Mouse (Mus musculus) urinary bladder, postnatal 25 days (tissue): ENCODE results near the gene Egfr.

Source experiments
- DNase-seq: peaks from one replicate; pipeline ENCODE4 v3.0.0; 2022; ENCODE audit warnings: low spot score

The Egfr gene

DNA sequence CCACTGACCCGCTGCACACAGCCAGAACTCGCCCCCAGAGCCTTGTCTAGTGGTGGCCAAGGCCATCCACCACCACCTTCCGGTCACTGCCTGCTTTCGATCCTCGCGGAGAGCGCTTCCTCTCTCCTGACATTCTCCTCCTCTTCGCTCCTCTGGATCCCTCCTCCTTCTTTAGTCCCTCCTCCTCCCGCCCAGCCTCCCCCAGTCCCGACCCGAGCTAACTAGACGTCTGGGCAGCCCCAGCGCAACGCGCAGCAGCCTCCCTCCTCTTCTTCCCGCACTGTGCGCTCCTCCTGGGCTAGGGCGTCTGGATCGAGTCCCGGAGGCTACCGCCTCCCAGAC, at the start of gene Egfr:
TSS of gene Egfr (plus strand) at position 197 of the 342 bp plus-strand sequence.
- peak; percentile 67 for DNase-seq

DNA sequence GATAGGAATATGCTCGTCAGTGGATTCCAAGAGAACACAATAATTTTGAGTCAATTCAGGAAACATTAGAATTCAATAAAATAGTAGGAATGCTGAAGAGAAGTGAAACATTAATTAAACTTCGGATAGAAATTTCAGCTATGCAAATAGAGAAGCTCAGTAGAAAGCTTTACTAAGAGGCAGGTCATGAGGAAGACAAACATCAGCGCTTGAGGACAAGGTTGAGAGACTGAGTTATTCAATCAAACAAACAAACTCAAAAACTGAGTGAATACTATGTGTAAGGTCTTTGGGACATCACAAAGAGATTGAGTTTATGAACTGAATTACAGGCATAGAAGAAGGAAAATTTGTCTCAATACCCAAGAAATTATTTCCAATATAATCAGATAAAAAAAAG, 48.8 kb upstream of the Egfr start:
- no peak for DNase-seq

DNA sequence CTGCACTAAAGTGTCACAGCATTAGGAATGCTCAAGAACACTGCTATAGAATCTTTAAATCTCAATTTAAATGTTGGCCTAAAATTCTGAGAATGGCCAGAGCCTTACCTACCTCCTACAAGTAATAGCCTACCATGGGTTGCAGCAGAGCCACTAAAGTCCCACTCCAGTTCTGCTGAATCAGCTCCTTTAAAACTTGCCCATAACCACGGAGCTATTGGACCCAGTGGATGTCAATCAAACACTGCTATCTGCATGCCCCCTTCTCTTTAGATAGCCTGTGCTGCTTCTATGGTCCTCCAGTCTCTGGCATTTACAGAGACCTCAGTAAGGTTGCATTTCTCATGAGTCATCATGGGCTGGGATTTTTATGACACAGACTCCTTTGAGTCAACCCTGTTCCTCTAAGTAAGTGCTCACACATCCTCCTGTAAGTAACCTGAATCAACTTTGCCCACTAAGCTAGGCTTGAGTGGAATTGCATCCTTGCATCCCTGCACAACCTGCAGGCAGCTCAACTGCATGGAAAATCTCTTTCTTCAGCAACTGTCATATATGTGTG, 16.8 kb upstream of the Egfr start:
- no peak for DNase-seq

DNA sequence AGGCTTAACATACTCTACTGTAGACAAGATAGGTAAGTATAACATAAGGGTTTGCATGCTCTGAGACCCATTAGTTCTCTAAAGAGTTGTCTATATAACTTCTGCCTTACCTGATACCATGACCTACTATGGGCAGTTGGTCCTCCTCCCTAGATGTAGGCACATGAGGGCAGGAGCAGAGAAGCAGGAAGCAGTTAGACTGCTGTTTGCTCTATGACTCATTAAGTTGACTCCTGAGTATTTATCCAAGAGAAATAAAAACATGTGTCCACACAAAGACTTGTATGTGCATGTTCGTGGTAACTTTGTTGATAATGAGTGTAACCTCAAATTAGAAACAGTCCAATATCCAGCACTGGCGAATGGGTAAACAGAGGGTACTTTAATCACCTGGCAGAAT, 14.7 kb upstream of the Egfr start:
- DNase-seq, result no peak

DNA sequence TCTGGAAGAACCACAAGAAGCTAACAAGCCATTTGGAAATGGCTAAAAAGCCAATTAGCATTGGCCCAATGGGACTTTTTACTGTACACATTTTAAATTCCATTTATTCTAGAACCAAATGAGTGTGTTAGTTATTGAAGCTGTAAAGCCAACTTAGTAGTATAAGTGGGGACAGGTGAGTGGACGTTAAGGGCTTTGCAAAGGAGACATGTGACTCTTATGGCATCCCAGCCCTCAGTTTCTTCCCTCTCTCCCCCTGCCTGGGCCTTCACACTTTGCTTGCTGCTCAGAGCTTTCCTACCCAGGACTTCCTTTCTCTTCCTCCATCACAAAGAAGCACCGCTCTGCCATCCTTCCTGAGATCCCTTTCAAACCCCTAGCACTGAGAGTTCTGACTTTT, 13.3 kb upstream of the Egfr start:
- no peak for DNase-seq

DNA sequence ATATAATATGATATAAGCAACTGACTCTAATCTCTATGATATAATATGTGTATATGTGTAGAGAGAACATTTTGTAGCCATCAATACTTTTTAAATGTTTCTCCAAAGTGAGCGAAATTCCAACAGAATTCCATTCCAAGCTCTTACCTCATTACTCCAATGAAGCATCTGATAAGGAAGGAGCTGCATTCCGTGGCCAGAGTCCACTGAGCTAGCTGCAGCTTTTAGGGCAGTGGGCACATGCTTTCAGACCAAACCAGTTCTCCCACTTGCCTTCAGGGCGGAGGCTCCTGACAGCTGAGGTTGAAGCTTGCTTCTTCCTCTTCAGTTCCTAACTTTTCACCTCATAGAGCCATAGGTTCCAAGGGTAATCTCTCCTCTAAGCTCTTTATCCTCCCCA, 12.8 kb upstream of the Egfr start:
- no peak for DNase-seq

DNA sequence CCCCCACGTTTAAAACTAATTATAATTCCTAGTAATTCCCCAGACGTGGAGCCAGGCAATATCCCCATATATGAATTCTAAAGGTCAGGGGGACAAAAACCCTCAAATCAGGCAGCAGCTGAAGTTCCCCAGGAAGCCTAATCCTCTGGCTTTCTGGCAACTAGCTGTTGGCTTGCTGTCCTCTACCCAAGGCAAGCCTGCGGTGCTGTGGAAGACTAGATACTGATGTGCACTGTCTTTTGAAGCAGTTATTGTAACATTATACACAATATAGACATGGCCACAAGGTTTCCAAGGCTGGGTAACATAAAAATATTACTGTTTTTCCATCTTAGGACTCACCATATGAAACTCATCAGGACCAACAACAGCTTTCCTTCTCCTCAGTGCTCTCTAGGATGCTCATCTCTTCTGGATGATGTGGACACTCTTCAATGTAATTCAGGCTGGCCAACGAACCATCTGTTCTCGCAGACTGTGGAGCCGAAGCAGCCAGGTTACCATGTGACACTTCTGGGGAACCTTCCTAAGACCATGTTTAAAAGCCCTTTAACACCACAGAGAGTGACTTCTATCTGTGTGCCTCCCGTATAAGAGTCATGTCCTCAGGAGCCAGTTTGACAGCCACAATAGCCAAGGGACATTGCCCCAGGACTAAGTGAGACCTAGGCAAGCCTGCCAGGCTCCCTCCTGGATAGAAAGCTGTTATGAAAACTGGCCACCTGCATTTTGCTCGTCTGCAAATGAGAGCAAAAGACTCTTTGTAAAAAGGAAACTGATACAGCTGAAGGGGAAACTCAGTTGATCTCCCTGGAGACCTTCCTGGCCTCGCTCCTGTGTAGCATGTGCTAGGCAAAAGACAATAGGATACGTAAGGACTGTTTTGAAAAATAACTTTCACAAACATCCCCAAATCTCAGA, 11.1 kb upstream of the Egfr start:
- DNase-seq, result no peak

DNA sequence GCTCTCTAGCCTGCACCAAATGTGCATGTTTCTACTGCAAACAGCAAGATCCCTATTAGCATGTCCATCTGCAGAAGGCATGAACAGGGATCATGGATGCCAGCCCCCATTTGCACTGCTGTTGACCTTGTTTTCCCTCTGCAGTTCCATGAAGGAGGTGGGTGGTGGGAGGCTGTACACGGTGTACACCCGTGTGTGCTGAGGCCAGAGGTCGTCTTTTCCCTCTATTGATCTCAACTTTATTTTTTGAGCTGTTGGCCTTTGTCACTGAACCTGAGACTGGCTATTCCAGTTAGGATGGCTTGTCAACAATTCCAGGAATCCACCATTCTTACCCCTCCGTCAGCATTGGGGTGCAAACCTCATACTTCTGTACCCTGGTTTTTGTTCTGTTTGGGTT, 9.8 kb upstream of the Egfr start:
- DNase-seq, result no peak

DNA sequence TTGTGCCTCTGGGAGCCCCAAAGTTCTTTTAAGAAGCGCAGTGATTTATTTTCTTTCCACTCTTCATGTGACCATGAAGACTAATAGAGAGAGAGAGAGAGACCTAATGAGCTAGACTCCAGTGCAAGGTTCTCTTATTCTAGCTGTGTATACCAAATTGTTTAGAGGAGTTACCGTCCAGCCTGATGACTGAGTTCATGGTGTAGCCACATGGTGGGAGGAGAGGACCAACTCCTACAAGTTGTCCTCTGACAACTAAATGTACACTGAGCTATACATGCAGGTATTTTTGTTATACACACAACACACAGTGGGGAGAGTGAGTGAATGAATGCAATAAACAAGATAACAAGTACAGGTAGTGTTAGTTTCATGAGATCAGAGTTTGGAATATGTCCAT, 9.2 kb upstream of the Egfr start:
- DNase-seq, result no peak

DNA sequence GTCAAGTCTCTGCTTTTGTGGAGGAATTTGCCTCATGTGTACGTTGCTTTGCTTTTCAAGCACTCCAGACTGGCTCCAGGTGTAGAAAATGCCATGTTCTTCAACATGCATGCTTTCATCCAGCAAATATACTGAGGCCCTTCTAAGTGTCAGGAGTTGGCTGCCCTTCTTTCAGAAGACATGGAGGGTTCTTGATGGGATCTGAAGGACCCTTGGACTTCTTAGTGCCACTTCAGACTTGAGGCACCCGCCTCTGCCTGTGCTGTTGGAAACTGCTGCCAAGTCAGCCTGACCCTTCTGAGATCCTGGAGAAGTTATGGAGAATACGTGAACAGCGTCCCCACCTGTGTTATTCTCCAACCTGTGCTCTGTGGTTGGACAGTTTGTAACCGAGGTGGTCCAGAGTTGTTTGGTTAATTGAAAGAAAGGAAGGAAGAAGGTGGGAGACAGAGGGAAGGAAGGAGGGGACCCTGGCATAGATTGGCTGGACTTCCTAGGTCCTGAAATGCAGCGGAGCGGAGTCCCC, 483 bp upstream of the Egfr start:
- no peak for DNase-seq

DNA sequence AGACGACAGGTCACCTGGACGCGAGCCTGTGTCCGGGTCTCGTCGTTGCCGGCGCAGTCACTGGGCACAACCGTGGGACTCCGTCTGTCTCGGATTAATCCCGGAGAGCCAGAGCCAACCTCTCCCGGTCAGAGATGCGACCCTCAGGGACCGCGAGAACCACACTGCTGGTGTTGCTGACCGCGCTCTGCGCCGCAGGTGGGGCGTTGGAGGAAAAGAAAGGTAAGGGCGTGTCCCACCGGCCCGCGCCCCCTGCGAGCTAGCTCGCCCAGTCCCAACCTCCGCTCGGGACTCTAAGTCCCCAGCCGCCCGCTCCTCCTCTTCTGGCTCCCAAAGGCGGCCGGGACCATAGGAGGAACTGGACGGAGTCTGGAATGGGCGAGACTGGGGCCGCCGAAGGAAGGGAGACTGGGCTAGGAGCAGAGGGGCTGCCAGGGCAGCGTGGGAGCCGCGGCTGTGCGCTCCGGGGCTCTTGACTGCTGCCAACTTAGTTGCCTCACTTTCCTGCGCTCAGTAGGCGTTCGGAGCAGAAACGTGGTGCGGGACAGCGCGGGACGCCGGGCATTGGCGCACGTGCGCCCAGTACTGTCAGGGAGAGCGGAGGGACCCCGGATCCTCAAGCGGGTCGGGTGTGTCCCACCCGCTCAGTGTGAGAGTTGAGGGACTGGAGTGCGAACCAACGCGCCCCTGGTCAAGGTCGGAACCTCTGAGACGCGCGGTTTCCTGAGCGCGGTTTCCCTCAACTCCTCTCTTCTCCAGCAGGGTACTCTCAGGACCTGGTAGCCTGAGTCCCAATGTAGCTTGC, 548 bp downstream of the Egfr start:
- peak; percentile 31 for DNase-seq

DNA sequence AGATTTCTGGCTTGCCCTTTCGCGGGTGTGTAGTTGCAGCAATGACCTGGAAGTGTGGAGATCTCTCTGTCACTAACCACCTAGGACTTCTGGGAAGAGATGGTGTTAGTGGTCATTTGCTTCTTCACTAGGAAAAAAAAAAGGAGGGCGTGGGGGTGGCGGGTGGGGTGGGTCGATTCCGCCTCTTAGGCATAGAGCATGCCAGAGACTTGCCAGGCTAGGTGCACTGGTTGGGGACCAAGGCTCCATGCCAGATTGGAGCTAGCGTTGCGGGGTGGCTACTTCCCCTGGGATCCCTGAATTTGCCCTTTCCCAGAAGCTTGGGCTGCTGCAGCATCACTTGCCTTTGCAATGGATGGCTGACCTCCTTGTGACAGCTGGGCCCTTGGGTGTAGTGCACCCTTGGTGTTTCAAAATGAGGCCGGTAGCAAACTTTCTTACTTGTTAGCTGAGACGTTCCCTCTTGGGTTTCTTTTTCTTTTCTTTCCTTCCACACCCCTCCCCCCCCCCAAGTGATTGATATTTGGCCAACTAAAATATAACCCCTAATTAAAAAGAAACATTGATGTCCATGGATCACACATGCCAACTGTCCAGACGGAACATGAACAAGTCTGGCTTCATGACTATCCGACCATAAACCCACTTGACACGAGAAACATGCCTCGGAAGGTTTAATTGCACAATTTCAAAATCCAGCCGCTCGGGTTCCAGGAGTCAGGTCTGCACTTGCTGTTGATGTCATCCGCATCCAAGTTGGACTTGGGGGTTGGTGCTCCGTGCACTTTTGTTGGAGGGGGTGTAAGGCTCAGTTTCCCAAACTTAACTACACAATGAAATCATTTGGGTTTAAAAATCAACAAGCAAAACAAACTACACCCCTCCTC, 1.4 kb downstream of the Egfr start:
- peak; percentile 29 for DNase-seq

DNA sequence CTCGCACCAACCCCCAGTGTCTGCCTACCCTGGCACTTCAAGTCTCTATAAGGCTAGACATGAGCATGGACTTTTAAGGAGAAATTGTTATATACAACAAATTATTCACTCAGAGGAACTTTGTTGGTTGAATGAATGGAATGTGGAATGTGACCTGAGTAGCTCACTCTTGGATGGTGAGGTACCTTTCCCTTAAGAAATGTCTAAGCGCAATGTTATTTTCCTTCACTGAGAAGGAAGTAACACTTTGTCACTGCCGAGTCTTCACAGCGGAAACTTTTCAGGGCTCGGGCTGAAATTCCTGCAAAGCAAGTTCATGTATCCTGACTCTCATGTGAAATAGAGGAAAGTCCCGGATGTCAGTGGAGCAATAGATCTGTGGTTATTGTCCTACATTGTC, 7.9 kb downstream of the Egfr start:
- no peak for DNase-seq

DNA sequence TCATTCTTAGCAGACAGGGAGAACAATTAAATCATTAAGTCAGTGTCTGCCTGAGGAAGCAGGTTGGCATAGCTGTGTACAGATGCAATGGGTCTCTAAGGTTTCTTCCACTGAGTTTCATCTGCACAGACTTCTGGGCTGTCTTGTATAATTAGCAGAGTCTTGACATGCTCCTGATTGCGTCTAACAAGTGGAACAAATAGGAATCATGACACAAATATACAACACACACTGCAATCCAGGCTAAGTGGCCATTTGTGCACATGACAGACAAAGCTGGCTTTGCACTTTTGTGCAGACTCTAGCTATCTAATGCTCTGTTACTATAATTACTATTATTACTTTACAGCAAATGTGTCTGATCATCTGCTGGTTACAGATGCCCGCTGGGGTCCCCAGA, 9.2 kb downstream of the Egfr start:
- DNase-seq, result no peak

DNA sequence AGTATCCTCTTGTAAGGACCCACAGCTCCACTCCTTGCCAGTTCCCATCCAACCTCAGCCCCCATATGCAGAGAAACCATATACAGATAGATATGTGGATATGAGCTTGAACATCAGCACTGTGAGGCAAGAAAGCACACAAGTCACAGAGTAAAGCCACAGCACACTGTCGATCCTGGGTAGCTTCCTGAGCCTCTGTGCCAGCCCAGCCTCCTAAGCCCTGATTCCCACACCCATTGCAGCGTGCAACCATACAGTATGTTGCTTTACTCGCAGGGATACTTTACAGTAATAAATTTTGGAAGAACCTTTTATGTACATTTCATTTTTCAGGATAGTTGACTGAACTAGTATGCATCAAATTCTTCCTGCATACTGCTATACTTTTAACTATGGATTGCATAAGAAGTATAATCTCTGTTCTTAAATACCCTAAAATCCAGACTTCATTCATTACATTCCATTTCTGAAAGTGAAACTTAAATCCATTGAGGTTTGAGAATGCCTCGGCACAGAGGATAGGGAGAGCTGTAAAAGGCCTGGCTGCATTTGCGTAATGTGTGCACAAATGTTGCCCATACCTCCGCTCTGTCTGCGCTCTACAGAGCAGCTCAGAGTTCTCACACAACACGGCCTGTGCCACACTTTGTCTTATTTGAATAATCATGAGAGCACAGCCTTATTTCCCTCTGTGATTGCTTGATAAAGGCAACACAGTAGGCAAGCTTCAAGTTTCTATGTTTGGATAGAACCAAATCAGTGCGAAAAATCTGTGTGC, 14.2 kb downstream of the Egfr start:
- DNase-seq, result no peak

DNA sequence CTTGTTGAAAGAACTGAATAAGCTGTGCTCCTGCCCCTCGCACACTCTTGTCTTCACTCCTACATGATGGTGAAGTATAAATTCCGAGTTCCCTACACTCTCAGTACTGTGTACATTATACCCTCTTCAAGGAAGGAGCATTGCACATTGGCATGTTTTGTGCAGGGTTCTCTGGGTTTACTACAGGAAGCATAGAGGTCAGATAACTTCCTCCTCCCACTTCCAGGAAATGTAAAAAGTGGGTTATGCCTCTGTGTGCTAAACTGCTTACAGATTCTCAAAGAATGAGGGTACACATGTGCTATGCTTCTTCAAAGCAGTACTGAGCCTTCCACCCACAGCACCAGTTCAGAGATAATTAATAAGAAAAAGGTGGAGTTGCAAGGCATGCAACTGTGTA, 16.0 kb downstream of the Egfr start:
- no peak for DNase-seq

DNA sequence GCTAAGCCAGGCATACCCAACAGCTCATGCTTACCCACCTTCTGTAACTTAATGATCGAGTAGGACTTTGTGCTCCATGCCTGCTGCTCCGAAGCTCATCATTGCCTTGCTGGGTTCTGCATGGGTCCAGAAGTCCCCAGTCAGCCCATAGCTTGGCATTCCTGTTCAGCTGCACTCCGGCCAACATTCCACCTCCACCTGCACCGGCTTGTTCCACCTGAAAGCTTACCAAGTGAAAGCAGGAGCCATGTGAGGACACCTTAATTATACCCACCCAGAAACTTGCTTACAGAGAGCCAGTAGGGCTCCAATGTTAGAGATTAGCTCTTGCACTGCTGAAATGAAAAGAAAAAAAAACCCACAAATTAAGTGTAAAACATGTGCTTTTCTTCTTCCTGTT, 17.3 kb downstream of the Egfr start:
- DNase-seq, result no peak

DNA sequence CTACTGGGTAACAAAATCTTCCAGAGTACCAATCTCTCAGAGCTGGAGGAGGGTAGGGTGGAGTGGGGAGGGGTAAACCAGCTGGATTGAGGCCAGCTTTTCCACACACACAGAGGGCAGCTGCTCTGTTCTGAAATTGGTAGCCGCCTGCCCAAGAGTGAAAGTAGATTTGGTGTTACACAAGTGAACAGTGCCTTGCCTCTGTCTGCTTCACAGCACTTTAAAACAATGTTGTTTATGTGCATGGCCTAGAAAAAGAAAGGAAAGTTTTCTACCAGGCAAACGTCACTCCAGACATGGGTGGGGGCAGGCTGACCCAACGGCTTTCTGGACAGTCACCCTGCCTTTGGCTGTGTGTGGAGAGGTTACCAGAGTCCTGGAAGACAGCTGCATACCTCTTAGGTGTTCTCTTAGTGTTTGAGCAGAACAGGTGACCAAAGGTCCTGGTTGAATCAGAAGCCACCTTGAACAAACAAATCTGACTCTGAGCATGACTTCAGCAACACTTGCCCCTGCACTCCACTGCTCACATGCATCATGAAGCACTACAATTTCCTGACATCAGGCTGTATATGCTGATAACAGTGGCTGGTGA, 17.8 kb downstream of the Egfr start:
- DNase-seq, result no peak

DNA sequence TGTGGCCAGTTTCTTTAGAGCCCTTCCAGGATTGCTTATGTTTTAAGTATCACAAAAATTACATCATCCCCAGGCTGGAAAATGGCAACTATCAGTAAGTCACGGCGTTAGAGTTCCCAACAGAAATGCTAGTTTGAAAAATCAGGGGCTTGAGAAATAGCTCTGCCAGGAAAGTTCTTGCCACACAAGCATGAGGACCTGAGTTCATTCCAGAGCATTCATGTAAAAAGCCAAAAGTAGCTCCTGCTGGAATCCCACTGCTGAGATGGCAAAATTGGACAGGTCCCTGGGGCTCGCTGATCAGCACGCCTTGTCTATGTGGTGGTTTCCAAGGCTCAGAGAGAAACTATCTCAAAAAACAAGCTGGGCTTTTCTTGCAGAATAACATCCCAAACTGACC, 19.0 kb downstream of the Egfr start:
- no peak for DNase-seq

DNA sequence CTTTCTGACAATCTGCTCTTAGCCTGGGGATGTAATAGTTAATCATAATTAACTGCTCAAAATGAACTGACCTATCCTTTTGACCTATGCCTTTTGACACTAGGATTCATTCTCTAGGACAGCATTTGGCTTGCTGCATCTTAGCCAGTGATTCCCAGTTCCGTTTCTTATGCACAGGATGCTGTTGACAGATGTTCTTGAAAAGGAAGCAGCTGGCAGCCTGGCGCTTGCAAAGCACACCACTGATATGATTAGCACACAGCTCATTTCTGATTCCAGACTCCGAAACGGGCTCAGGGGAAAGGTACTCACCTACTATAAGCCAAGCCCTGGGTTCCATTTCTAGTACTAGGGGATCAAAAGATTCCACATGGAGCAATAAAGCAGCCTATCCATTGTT, 20.7 kb downstream of the Egfr start:
- DNase-seq, result no peak

DNA sequence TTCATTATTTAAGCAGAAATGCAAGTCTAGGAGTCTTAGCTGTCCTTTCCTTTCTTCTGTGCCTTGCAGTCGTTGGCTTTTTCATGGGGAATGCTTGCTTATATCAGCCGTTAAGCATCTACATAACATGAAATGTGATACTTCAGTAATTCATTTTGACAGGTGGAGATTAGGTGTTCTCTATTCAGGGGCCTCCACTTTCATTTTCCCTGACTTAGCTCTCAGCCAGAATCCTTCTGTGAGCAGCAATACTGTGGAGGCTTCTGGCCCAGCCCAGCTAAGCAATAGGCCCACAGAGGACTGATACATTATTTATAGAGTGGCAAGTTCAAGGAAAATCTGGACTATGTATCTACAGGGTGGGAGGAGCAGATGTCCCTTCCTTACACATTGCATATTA, 25.0 kb downstream of the Egfr start:
- DNase-seq, result no peak
